In genomic region chr7:19562643-19563410, GRCm38 (mm10) we compare ENCODE assay signal across 8 mouse cellular contexts. TPM values are rescaled to one million over a fixed set of nuclear protein-coding genes. Genes with fewer than 3 reads are reported as not detected.
DNase-seq lines count a peak whose midpoint lies in the region; ATAC-seq and TF ChIP-seq lines count a peak whose summit lies in the region.

TSS of gene Ppp1r37 (minus strand) at chr7:19563076.

- no peaks in the 10 kb centered on the region for H3K27me3 ChIP-seq in heart, adult 2 months (ENCODE audit: control insufficient read depth, insufficient read depth, low read length)
- no peaks in the 10 kb centered on the region for H3K27me3 ChIP-seq in liver, embryonic 13.5 days

- peak; percentile 41; the same call in 1 of the 2 replicates for TF ChIP-seq POLR2A in heart, adult 2 months (IDR thresholded peaks at IDR 0.05; ENCODE audit: insufficient read depth, low read depth, low read length)

- no peak for TF ChIP-seq CTCF in heart, adult 2 months (IDR thresholded peaks at IDR 0.05)

- H3K4me3 ChIP-seq in heart, adult 2 months, result peak within 1 kb of the TSS; percentile 96
- peak within 1 kb of the TSS; percentile 100 for H3K4me3 ChIP-seq in liver, embryonic 13.5 days (replicated peaks)

- H3K9ac ChIP-seq in heart, adult 2 months (ENCODE audit: low read depth, low read length), result peak within 1 kb of the TSS; percentile 78
- H3K9ac ChIP-seq in liver, embryonic 13.5 days, result peak within 1 kb of the TSS; percentile 99

- H3K4me2 ChIP-seq in liver, embryonic 13.5 days, result peak within 1 kb of the TSS; percentile 81

- peaks cover 5% of the 10 kb centered on the region for H3K79me2 ChIP-seq in heart, adult 2 months (replicated peaks; ENCODE audit: control insufficient read depth, insufficient read depth, low read length)

- H3K4me1 ChIP-seq in heart, adult 2 months (ENCODE audit: control insufficient read depth, insufficient read depth, low read length), result peaks cover 27% of the 10 kb centered on the region
- peaks cover 69% of the 10 kb centered on the region for H3K4me1 ChIP-seq in liver, embryonic 13.5 days (replicated peaks)

- no peak for ATAC-seq in liver, embryonic 13.5 days (ENCODE audit: low read depth)

- no peak for TF ChIP-seq EP300 in heart, adult 2 months (IDR thresholded peaks at IDR 0.05; ENCODE audit: insufficient read depth, low read depth, low read length)

- intact Hi-C loops in heart, adult 2 months (cut with DNase I), result loop anchor here (2.0 to 5.0 kb wide), 2 partner anchors 42 to 106 kb away; partner anchors contain the start of genes Clasrp and Mark4

- 0 out of 2 replicates have a peak, but pooled peaks cover 5% of the 10 kb centered on the region for H3K9me3 ChIP-seq in liver, embryonic 13.5 days (replicated peaks)

- H3K36me3 ChIP-seq in heart, adult 2 months (ENCODE audit: control insufficient read depth, insufficient read depth, low read length), result no peaks in the 10 kb centered on the region; the same call in none of the 2 replicates
- H3K36me3 ChIP-seq in liver, embryonic 13.5 days, result peaks cover 49% of the 10 kb centered on the region

- DNase-seq in thymus, postnatal 4 days, result peak; percentile 39
- DNase-seq in thymus, postnatal 36 days, result no peak
- peak; percentile 71 for DNase-seq in embryo, embryonic 11 days
- DNase-seq in heart, adult 2 months, result peak in 1 of 2 experiments; percentile 32
- DNase-seq in kidney, adult 9 months, result peak; percentile 77
- DNase-seq in liver, embryonic 13.5 days, result no peak
- DNase-seq in retina, postnatal 1 day, result peak; percentile 80
- no peak for DNase-seq in urinary bladder, postnatal 4 days (ENCODE audit: low spot score in 2 of 2)

- H3K27ac ChIP-seq in heart, adult 2 months, result peak within 1 kb of the TSS; percentile 99
- H3K27ac ChIP-seq in liver, embryonic 13.5 days, result peak within 1 kb of the TSS; percentile 98

- WGBS in heart, adult 2 months, result under 1% methylated on average over 19 of the region's 19 CpGs
- WGBS in liver, embryonic 13.5 days (ENCODE audit: insufficient replicate concordance), result 5% methylated on average over 19 of the region's 19 CpGs

RNA-seq across cellular contexts. Expression of gene Ppp1r37, which starts in this region (rescaled TPM):
- total RNA-seq in heart, adult 2 months (2021), result 10 to 100 TPM; 58.0 to 69.5 TPM
- polyA plus RNA-seq in heart, adult 2 months (2012; rRNA removed), result 56.0 and 66.4 TPM in 2 replicates
- 7.8 and 8.3 TPM in 2 replicates for polyA plus RNA-seq in liver, embryonic 13.5 days (2015; fragmentation: Nextera tagmentation; extraction: Ambion mirVana)

Comparison
In these comparisons a context has a peak if more than half of its experiments do, and no peak if none do; other contexts are left out.
1. DNase-seq: peak in thymus, postnatal 4 days (single experiment), embryo, embryonic 11 days (single experiment), kidney, adult 9 months (single experiment) and retina, postnatal 1 day (single experiment); none in thymus, postnatal 36 days (0 of 2), liver, embryonic 13.5 days (single experiment) and urinary bladder, postnatal 4 days (0 of 2).